Mouse (Mus musculus): ENCODE data around the gene Ppp6r1.

- TF ChIP-seq CTCF (conservative IDR thresholded peaks at IDR 0.05; ENCODE audit: low read length), result no peak
- no peak for TF ChIP-seq NANOG (IDR thresholded peaks at IDR 0.05; ENCODE audit: borderline replicate concordance, low read length)
Measured at GRCm38 (mm10) chr7:4629586-4629985, 29.2 kb downstream of the Ppp6r1 start.

Measured in E14TG2a.4 (cell line).